Mouse (Mus musculus) urinary bladder, adult 18-20 months (tissue): ENCODE data around the gene Gm29582.
"Not testable (repeated sequence)": the region's sequence is repeated elsewhere in the genome, so short reads cannot be mapped to it uniquely, and the experiment has no call there.

ENCODE experiments used
- DNase-seq, 2 experiments: peaks; one replicate each; pipeline ENCODE4 v3.0.0; 2022; ENCODE audit warnings: low spot score in 2 of 2, mixed read lengths in 2 of 2

The Gm29582 gene

DNA sequence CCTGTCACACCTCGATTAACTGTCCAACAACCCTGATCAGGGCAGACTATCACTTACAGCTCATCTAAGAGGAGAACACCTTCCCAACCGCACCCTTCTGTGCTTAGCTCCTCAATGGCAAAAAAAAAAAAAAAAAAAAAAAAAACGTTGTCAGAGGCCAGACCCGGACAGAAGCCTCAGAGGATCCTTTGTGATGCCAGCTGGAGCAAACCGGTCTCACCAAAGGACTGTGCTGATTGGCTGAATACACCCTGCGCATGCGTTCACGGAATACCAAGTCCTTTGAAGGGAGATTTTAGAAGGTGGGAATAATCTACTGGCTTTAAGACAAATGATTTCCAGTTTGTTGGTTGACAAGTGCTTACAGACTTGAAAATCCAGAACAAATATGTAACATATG lies at the start of gene Gm29582:
Gene Gm29582, minus strand, starts transcription at position 101 of the 400 bp plus-strand sequence.
- DNase-seq: not testable (repeated sequence)
